Mouse (Mus musculus): ENCODE results near the gene Dusp16. TPM values are rescaled to one million over a fixed set of nuclear protein-coding genes. Genes with fewer than 3 reads are reported as not detected.

Dusp16 gene
- polyA plus RNA-seq, 1 experiment from 2014 or later = 13.9 TPM

- ATAC-seq = no peak
- Histone ChIP-seq H3K36me3 (no peaks in the 10 kb centered on the region), H3K9ac (no peak overlapping the region), H3K4me1 (replicated peaks) (peaks cover 4% of the 10 kb centered on the region; the same call in 1 of the 2 replicates), H3K9me3 (no peaks in the 10 kb centered on the region), H3K27me3 (replicated peaks) (no peaks in the 10 kb centered on the region), H3K27ac (no peak overlapping the region), H3K4me2 (replicated peaks) (no peak overlapping the region), H3K4me3 (replicated peaks) (no peak overlapping the region)
- 94% methylated on average over 7 of the region's 7 CpGs for WGBS
Measured at GRCm38 (mm10) chr6:134782900-134783299, 9.5 kb downstream of the Dusp16 start.

GRCm38 (mm10) chr6:134781494-134781913 is 10.9 kb downstream of the Dusp16 start:
- WGBS = 80% methylated on average over 7 of the region's 7 CpGs

GRCm38 (mm10) chr6:134780024-134780423 is 12.4 kb downstream of the Dusp16 start:
- Histone ChIP-seq H3K27ac (no peak overlapping the region), H3K27me3 (replicated peaks) (no peaks in the 10 kb centered on the region), H3K9ac (no peak overlapping the region), H3K36me3 (no peaks in the 10 kb centered on the region), H3K4me1 (replicated peaks) (peaks cover 4% of the 10 kb centered on the region; the same call in 1 of the 2 replicates), H3K4me2 (replicated peaks) (no peak overlapping the region), H3K9me3 (no peaks in the 10 kb centered on the region), H3K4me3 (replicated peaks) (no peak overlapping the region)
- no peak for ATAC-seq
- 74% methylated on average over 2 of the region's 2 CpGs for WGBS

More at GRCm38 (mm10) chr6:134781494-134781913, 10.9 kb downstream of the Dusp16 start:
- Histone ChIP-seq H3K4me1 (replicated peaks) (peaks cover 4% of the 10 kb centered on the region; the same call in 1 of the 2 replicates), H3K4me3 (replicated peaks) (no peak overlapping the region), H3K27me3 (replicated peaks) (no peaks in the 10 kb centered on the region), H3K9me3 (no peaks in the 10 kb centered on the region), H3K36me3 (no peaks in the 10 kb centered on the region), H3K4me2 (replicated peaks) (no peak overlapping the region), H3K27ac (no peak overlapping the region), H3K9ac (no peak overlapping the region)
- no peak; the same call in 1 of the 2 replicates for ATAC-seq

GRCm38 (mm10) chr6:134773961-134774360 is 18.5 kb downstream of the Dusp16 start:
- WGBS = 24% methylated on average over 3 of the region's 3 CpGs
- H3K27me3 ChIP-seq (replicated peaks) = no peaks in the 10 kb centered on the region
- H3K4me2 ChIP-seq (replicated peaks) = no peak overlapping the region
- peaks cover 8% of the 10 kb centered on the region; the same call in 1 of the 2 replicates for H3K4me1 ChIP-seq (replicated peaks)
- peak; percentile 94 for ATAC-seq
- no peaks in the 10 kb centered on the region for H3K9me3 ChIP-seq
- H3K36me3 ChIP-seq = no peaks in the 10 kb centered on the region
- no peak overlapping the region for H3K4me3 ChIP-seq (replicated peaks)
- H3K27ac ChIP-seq = peak overlapping the region; percentile 24; the same call in 1 of the 2 replicates
- no peak overlapping the region for H3K9ac ChIP-seq

GRCm38 (mm10) chr6:134773292-134773893 is 19.0 kb downstream of the Dusp16 start:
- Histone ChIP-seq H3K36me3 (no peaks in the 10 kb centered on the region), H3K4me1 (replicated peaks) (peaks cover 8% of the 10 kb centered on the region; the same call in 1 of the 2 replicates), H3K9me3 (no peaks in the 10 kb centered on the region), H3K4me2 (replicated peaks) (no peak overlapping the region), H3K9ac (no peak overlapping the region), H3K27me3 (replicated peaks) (no peaks in the 10 kb centered on the region), H3K4me3 (replicated peaks) (no peak overlapping the region), H3K27ac (no peak overlapping the region)
- WGBS = 100% methylated on average over 1 of the region's 1 CpGs
- peak; percentile 58 for ATAC-seq

- no peaks in the 10 kb centered on the region for H3K36me3 ChIP-seq
- H3K4me2 ChIP-seq (replicated peaks) = no peak overlapping the region
- H3K9me3 ChIP-seq = no peaks in the 10 kb centered on the region
- H3K27me3 ChIP-seq (replicated peaks) = no peaks in the 10 kb centered on the region
- ATAC-seq = no peak
- H3K27ac ChIP-seq = no peak overlapping the region
- no peak overlapping the region for H3K9ac ChIP-seq
- peaks cover 8% of the 10 kb centered on the region; the same call in 1 of the 2 replicates for H3K4me1 ChIP-seq (replicated peaks)
- no peak overlapping the region for H3K4me3 ChIP-seq (replicated peaks)
Measured at GRCm38 (mm10) chr6:134770339-134770738, 22.1 kb downstream of the Dusp16 start.

GRCm38 (mm10) chr6:134764441-134765061 is 27.9 kb downstream of the Dusp16 start:
- no peak overlapping the region for H3K4me3 ChIP-seq (replicated peaks)
- ATAC-seq = peak; percentile 49; the same call in 1 of the 2 replicates
- 86% methylated on average over 5 of the region's 5 CpGs for WGBS
- no peak overlapping the region for H3K27ac ChIP-seq
- no peaks in the 10 kb centered on the region for H3K27me3 ChIP-seq (replicated peaks)
- H3K36me3 ChIP-seq = no peaks in the 10 kb centered on the region
- H3K4me2 ChIP-seq (replicated peaks) = no peak overlapping the region
- 0 out of 2 replicates have a peak, but pooled peaks cover 6% of the 10 kb centered on the region for H3K4me1 ChIP-seq (replicated peaks)
- no peaks in the 10 kb centered on the region for H3K9me3 ChIP-seq
- H3K9ac ChIP-seq = no peak overlapping the region

GRCm38 (mm10) chr6:134763436-134763835 is 29.0 kb downstream of the Dusp16 start:
- Histone ChIP-seq H3K4me3 (replicated peaks) (no peak overlapping the region), H3K9me3 (no peaks in the 10 kb centered on the region), H3K36me3 (no peaks in the 10 kb centered on the region), H3K4me2 (replicated peaks) (no peak overlapping the region), H3K9ac (no peak overlapping the region), H3K27me3 (replicated peaks) (no peaks in the 10 kb centered on the region), H3K27ac (no peak overlapping the region), H3K4me1 (replicated peaks) (0 out of 2 replicates have a peak, but pooled peaks cover 6% of the 10 kb centered on the region)
- ATAC-seq = no peak
- WGBS = 72% methylated on average over 1 of the region's 1 CpGs

GRCm38 (mm10) chr6:134761808-134762207 is 30.6 kb downstream of the Dusp16 start:
- Histone ChIP-seq H3K27ac (no peak overlapping the region), H3K36me3 (no peaks in the 10 kb centered on the region), H3K27me3 (replicated peaks) (no peaks in the 10 kb centered on the region), H3K4me2 (replicated peaks) (no peak overlapping the region), H3K9me3 (no peaks in the 10 kb centered on the region), H3K9ac (no peak overlapping the region), H3K4me1 (replicated peaks) (0 out of 2 replicates have a peak, but pooled peaks cover 6% of the 10 kb centered on the region), H3K4me3 (replicated peaks) (no peak overlapping the region)
- WGBS = 58% methylated on average over 2 of the region's 2 CpGs
- ATAC-seq = no peak

- Histone ChIP-seq H3K4me1 (replicated peaks) (0 out of 2 replicates have a peak, but pooled peaks cover 6% of the 10 kb centered on the region), H3K9ac (no peak overlapping the region), H3K9me3 (no peaks in the 10 kb centered on the region), H3K4me3 (replicated peaks) (no peak overlapping the region), H3K27me3 (replicated peaks) (no peaks in the 10 kb centered on the region), H3K4me2 (replicated peaks) (no peak overlapping the region), H3K27ac (no peak overlapping the region), H3K36me3 (no peaks in the 10 kb centered on the region)
- ATAC-seq = no peak
- WGBS = 81% methylated on average over 5 of the region's 5 CpGs
Measured at GRCm38 (mm10) chr6:134760926-134761544, 31.4 kb downstream of the Dusp16 start.

GRCm38 (mm10) chr6:134756058-134756457 is 36.4 kb downstream of the Dusp16 start:
- ATAC-seq = no peak
- peaks cover 7% of the 10 kb centered on the region; the same call in 1 of the 2 replicates for H3K36me3 ChIP-seq
- no peaks in the 10 kb centered on the region for H3K9me3 ChIP-seq
- H3K4me3 ChIP-seq (replicated peaks) = no peak overlapping the region
- H3K27me3 ChIP-seq (replicated peaks) = no peaks in the 10 kb centered on the region
- no peak overlapping the region for H3K27ac ChIP-seq
- 94% methylated on average over 4 of the region's 4 CpGs for WGBS
- H3K4me2 ChIP-seq (replicated peaks) = no peak overlapping the region
- no peaks in the 10 kb centered on the region for H3K4me1 ChIP-seq (replicated peaks)
- no peak overlapping the region for H3K9ac ChIP-seq

- H3K27ac ChIP-seq = no peak overlapping the region
- H3K9me3 ChIP-seq = no peaks in the 10 kb centered on the region
- no peak overlapping the region for H3K4me2 ChIP-seq (replicated peaks)
- 92% methylated on average over 11 of the region's 11 CpGs for WGBS
- H3K4me3 ChIP-seq (replicated peaks) = no peak overlapping the region
- no peak overlapping the region for H3K9ac ChIP-seq
- H3K27me3 ChIP-seq (replicated peaks) = no peaks in the 10 kb centered on the region
- H3K36me3 ChIP-seq = peaks cover 7% of the 10 kb centered on the region; the same call in 1 of the 2 replicates
- ATAC-seq = peak; percentile 15; the same call in 1 of the 2 replicates
- no peaks in the 10 kb centered on the region for H3K4me1 ChIP-seq (replicated peaks)
Measured at GRCm38 (mm10) chr6:134753858-134754257, 38.6 kb downstream of the Dusp16 start.
